Mouse (Mus musculus): Measurements from ENCODE around the gene Slc44a5. TPM values are rescaled to one million over a fixed set of nuclear protein-coding genes. Genes with fewer than 3 reads are reported as not detected.

The Slc44a5 gene
- polyA plus RNA-seq, 1 experiment: 0.03 TPM

GRCm38 (mm10) chr3:154075749-154076148 is 102.5 kb downstream of the Slc44a5 start:
- Histone ChIP-seq H3K4me3 (ENCODE audit: low read depth, low read length) (no peak overlapping the region), H3K36me3 (ENCODE audit: control insufficient read depth, insufficient read depth, low read length) (no peaks in the 10 kb centered on the region), H3K27me3 (ENCODE audit: control insufficient read depth, insufficient read depth, low read length) (no peaks in the 10 kb centered on the region), H3K4me1 (ENCODE audit: control insufficient read depth, insufficient read depth, insufficient read length, low read length) (no peaks in the 10 kb centered on the region), H3K27ac (ENCODE audit: insufficient read depth, low read depth, low read length) (no peak overlapping the region)
- TF ChIP-seq CTCF (IDR thresholded peaks at IDR 0.05; ENCODE audit: extremely low read depth, insufficient read length, insufficient replicate concordance, low read depth, low read length) (no peak), POLR2A (IDR thresholded peaks at IDR 0.05; ENCODE audit: low read depth, low read length) (no peak)
- WGBS: 85% methylated on average over 10 of the region's 10 CpGs

- WGBS: 84% methylated on average over 12 of the region's 12 CpGs
- Histone ChIP-seq H3K4me1 (ENCODE audit: control insufficient read depth, insufficient read depth, insufficient read length, low read length) (no peaks in the 10 kb centered on the region), H3K36me3 (ENCODE audit: control insufficient read depth, insufficient read depth, low read length) (no peaks in the 10 kb centered on the region), H3K27ac (ENCODE audit: insufficient read depth, low read depth, low read length) (no peak overlapping the region), H3K27me3 (ENCODE audit: control insufficient read depth, insufficient read depth, low read length) (no peaks in the 10 kb centered on the region), H3K4me3 (ENCODE audit: low read depth, low read length) (no peak overlapping the region)
- TF ChIP-seq CTCF (IDR thresholded peaks at IDR 0.05; ENCODE audit: extremely low read depth, insufficient read length, insufficient replicate concordance, low read depth, low read length) (no peak), POLR2A (IDR thresholded peaks at IDR 0.05; ENCODE audit: low read depth, low read length) (no peak)
Observed at GRCm38 (mm10) chr3:154081687-154082086, 108.5 kb downstream of the Slc44a5 start.

GRCm38 (mm10) chr3:154082241-154082640 is 109.0 kb downstream of the Slc44a5 start:
- Histone ChIP-seq H3K4me1 (ENCODE audit: control insufficient read depth, insufficient read depth, insufficient read length, low read length) (no peaks in the 10 kb centered on the region), H3K27me3 (ENCODE audit: control insufficient read depth, insufficient read depth, low read length) (no peaks in the 10 kb centered on the region), H3K27ac (ENCODE audit: insufficient read depth, low read depth, low read length) (no peak overlapping the region), H3K4me3 (ENCODE audit: low read depth, low read length) (no peak overlapping the region), H3K36me3 (ENCODE audit: control insufficient read depth, insufficient read depth, low read length) (no peaks in the 10 kb centered on the region)
- 70% methylated on average over 9 of the region's 9 CpGs for WGBS
- TF ChIP-seq POLR2A (IDR thresholded peaks at IDR 0.05; ENCODE audit: low read depth, low read length): no peak
- no peak for TF ChIP-seq CTCF (IDR thresholded peaks at IDR 0.05; ENCODE audit: extremely low read depth, insufficient read length, insufficient replicate concordance, low read depth, low read length)

- Histone ChIP-seq H3K27ac (ENCODE audit: insufficient read depth, low read depth, low read length) (no peak overlapping the region), H3K36me3 (ENCODE audit: control insufficient read depth, insufficient read depth, low read length) (no peaks in the 10 kb centered on the region), H3K4me3 (ENCODE audit: low read depth, low read length) (no peak overlapping the region), H3K27me3 (ENCODE audit: control insufficient read depth, insufficient read depth, low read length) (no peaks in the 10 kb centered on the region), H3K4me1 (ENCODE audit: control insufficient read depth, insufficient read depth, insufficient read length, low read length) (no peaks in the 10 kb centered on the region)
- TF ChIP-seq POLR2A (IDR thresholded peaks at IDR 0.05; ENCODE audit: low read depth, low read length) (no peak), CTCF (IDR thresholded peaks at IDR 0.05; ENCODE audit: extremely low read depth, insufficient read length, insufficient replicate concordance, low read depth, low read length) (no peak)
- WGBS: 60% methylated on average over 7 of the region's 7 CpGs
Observed at GRCm38 (mm10) chr3:154082961-154083360, 109.7 kb downstream of the Slc44a5 start.

- WGBS: 67% methylated on average over 5 of the region's 5 CpGs
- H3K27ac ChIP-seq (ENCODE audit: insufficient read depth, low read depth, low read length): no peak overlapping the region
Observed at GRCm38 (mm10) chr3:154089996-154090395, 116.8 kb downstream of the Slc44a5 start.

GRCm38 (mm10) chr3:154091468-154092338 is 118.5 kb downstream of the Slc44a5 start:
- no peaks in the 10 kb centered on the region for H3K36me3 ChIP-seq (ENCODE audit: control insufficient read depth, insufficient read depth, low read length)
- H3K27ac ChIP-seq (ENCODE audit: insufficient read depth, low read depth, low read length): no peak overlapping the region
- no peaks in the 10 kb centered on the region for H3K27me3 ChIP-seq (ENCODE audit: control insufficient read depth, insufficient read depth, low read length)
- H3K4me3 ChIP-seq (ENCODE audit: low read depth, low read length): no peak overlapping the region
- WGBS: 42% methylated on average over 15 of the region's 15 CpGs
- TF ChIP-seq CTCF (IDR thresholded peaks at IDR 0.05; ENCODE audit: extremely low read depth, insufficient read length, insufficient replicate concordance, low read depth, low read length) (no peak), POLR2A (IDR thresholded peaks at IDR 0.05; ENCODE audit: low read depth, low read length) (no peak)
- H3K4me1 ChIP-seq (ENCODE audit: control insufficient read depth, insufficient read depth, insufficient read length, low read length): no peaks in the 10 kb centered on the region

More at GRCm38 (mm10) chr3:154089996-154090395, 116.8 kb downstream of the Slc44a5 start:
- Histone ChIP-seq H3K4me1 (ENCODE audit: control insufficient read depth, insufficient read depth, insufficient read length, low read length) (no peaks in the 10 kb centered on the region), H3K4me3 (ENCODE audit: low read depth, low read length) (no peak overlapping the region), H3K27me3 (ENCODE audit: control insufficient read depth, insufficient read depth, low read length) (no peaks in the 10 kb centered on the region), H3K36me3 (ENCODE audit: control insufficient read depth, insufficient read depth, low read length) (no peaks in the 10 kb centered on the region)
- TF ChIP-seq POLR2A (IDR thresholded peaks at IDR 0.05; ENCODE audit: low read depth, low read length) (no peak), CTCF (IDR thresholded peaks at IDR 0.05; ENCODE audit: extremely low read depth, insufficient read length, insufficient replicate concordance, low read depth, low read length) (no peak)

- Histone ChIP-seq H3K4me3 (ENCODE audit: low read depth, low read length) (no peak overlapping the region), H3K27me3 (ENCODE audit: control insufficient read depth, insufficient read depth, low read length) (no peaks in the 10 kb centered on the region), H3K27ac (ENCODE audit: insufficient read depth, low read depth, low read length) (no peak overlapping the region), H3K36me3 (ENCODE audit: control insufficient read depth, insufficient read depth, low read length) (no peaks in the 10 kb centered on the region), H3K4me1 (ENCODE audit: control insufficient read depth, insufficient read depth, insufficient read length, low read length) (no peaks in the 10 kb centered on the region)
- TF ChIP-seq POLR2A (IDR thresholded peaks at IDR 0.05; ENCODE audit: low read depth, low read length) (no peak), CTCF (IDR thresholded peaks at IDR 0.05; ENCODE audit: extremely low read depth, insufficient read length, insufficient replicate concordance, low read depth, low read length) (no peak)
- WGBS: 42% methylated on average over 7 of the region's 7 CpGs
Observed at GRCm38 (mm10) chr3:154092466-154092865, 119.2 kb downstream of the Slc44a5 start.

Measured in small intestine, adult 2 months (tissue).